Mouse (Mus musculus): ENCODE measurements around the gene Megf9.

GRCm38 (mm10) chr4:70535711-70536311 is 1.0 kb upstream of the Megf9 start:
- TF ChIP-seq FOSL1 (IDR thresholded peaks at IDR 0.05; ENCODE audit: insufficient read depth, low read length, poor library complexity, severe bottlenecking) (no peak), CTCF (IDR thresholded peaks at IDR 0.05; ENCODE audit: control insufficient read depth, insufficient read depth, insufficient read length) (no peak), MAX (IDR thresholded peaks at IDR 0.05) (no peak), MYOD1 (IDR thresholded peaks at IDR 0.05; ENCODE audit: control insufficient read depth, insufficient read length, low read depth) (no peak), USF1 (IDR thresholded peaks at IDR 0.05; ENCODE audit: low read depth) (no peak), CEBPB (IDR thresholded peaks at IDR 0.05; ENCODE audit: low read depth) (no peak)

Measured in C2C12 (cell line).